Mouse (Mus musculus) neutrophil, adult 5-6 weeks (primary cell): Measurements from ENCODE around the gene Samd4b. TPM values are rescaled to one million over a fixed set of nuclear protein-coding genes. Genes with fewer than 3 reads are reported as not detected.
"Not testable (repeated sequence)": the region's sequence is repeated elsewhere in the genome, so short reads cannot be mapped to it uniquely, and the experiment has no call there.

Source experiments
- ATAC-seq: fragments of 151-379, 151-347 bp; 2 replicates; pipeline ENCODE4 v1.8.0; 2017; ENCODE audit warnings: mild to moderate bottlenecking, moderate TSS enrichment; ENCODE audit not compliant: insufficient number of reproducible peaks, poor library complexity, low FRiP score, severe bottlenecking; ENCODE audit errors: extremely low read depth
- total RNA-seq: library from RNA; stranded (forward); fragments of 200-1000 nt; gene quantifications from 2 replicates; pipeline ENCODE4 v1.2.3, GENCODE M21; 2017

Gene Samd4b
- total RNA-seq, 1 experiment from 2014 or later: 15.2 TPM

DNA sequence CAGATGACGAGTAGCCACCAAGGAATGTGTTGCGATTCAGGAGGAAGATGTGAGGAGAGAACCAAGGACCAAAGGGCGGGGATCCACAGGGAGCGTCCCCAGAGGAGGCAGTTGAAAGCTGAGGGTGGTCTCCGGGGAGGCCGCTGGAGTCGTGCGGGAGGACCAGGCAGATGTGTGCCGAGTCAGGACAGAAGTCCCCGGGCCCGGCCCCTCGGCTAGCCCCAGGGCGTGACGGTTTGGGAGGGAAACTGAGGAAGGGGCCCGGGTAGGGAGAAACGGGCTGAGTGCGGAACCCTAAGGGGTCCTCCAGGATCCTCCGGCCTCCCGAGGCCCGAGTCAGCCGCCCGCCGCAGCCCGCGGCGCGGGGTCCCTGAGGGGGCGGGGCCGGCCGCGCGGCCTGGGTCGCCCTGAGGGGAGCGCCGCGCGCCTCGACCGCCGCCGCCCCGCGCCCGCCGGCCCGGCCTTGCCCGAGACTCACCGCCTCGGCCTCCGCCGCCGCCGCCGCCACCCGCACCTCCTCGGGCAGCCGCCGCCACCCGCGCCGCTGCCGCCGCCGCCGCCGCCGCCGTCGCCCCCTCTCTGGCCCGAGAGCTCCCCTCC, 162.2 kb downstream of the Samd4b start:
- ATAC-seq: no peak

DNA sequence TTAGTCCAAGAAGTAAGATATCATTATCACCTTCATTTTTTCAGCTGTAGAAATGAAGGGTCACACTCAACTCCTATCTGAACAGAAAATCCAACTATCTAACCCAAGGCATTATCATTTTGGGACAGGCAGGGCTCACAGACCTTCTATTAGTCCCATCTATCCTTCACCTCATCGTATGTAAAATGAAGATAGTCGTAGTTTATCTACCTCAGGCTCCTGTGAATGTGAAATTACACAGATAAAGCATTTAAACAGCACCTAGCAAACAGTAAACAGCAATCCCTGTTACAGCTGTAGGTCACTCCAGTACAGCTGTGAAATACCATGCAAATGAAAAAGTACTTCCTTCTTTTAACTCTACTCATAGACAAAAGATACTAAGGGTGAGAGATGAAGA, 165.7 kb downstream of the Samd4b start:
- no peak for ATAC-seq

DNA sequence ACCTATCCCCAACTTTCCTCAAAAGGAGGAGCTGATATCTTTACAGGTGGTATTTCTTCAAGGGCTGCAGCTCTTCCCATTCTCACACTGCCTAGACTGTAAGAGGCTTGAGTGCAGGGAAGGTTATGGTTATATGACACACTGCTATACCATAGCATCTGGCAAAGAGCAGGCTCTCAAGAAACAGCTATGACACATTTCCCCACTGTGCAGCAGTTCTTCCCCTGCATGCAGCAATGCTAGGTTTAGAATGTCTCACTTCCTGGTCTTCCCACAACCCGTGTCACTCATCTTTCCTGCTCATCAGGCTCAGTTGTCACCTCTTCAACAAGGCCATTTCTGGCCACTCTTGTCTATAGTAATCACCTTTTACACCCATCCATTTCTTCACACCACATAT, 167.4 kb downstream of the Samd4b start:
- no peak for ATAC-seq

DNA sequence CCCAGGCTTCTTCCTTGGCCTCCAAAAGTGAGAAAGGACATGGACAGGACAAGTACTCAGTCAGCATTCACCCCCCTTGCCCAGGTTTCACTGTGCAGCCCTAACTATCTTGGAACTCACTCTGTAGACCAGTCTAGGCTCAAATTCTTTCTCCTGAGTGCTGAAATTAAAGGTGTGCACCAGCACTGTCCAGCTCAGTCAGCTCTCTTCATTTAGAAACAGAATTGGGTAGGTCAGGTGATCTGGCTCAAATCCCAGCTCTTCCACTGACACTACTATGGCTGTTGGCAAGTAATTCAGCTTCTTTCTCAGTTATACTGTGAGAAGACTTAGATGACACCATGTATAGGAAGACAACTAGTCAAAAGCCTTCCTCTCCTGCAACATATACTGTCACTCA, 170.2 kb downstream of the Samd4b start:
- no peak for ATAC-seq

DNA sequence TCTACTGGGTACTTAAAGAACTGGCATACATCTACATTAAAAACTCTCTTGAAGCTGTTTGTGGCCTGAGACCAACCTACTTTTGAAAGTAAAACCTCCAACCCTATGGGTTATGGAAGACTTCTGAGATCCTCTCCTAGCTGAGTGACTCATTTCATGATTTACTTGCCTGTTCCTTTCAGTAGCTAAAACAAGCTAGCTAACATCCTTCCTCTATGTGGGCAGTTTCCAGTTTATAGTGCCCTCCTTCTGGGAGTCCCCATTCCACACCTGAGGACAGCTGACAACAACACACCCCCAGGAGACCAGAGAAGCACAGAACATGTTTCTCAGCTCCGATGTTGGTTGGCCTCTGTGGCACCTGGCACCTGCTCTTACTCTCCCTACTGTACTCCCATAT, 174.9 kb downstream of the Samd4b start:
- no peak for ATAC-seq

DNA sequence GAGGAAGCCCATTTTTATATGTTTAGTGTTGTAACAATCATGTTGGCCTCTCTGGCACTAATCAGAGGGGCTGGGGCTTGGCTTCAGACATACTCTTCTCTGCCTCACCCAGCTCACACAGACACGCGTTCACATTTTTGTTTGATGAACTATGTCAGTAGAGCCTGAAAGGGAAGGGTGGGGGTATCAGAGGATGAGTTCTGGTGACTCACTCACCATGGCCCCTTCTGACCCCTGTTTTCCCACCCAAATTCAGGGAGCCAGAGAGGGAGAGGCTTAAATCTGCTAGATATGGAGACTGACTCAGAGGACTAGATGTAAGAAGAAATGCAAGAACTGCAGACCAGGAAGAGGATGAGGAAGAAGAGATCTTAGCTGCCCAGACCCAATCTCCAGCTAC, 178.5 kb downstream of the Samd4b start:
- no peak for ATAC-seq

DNA sequence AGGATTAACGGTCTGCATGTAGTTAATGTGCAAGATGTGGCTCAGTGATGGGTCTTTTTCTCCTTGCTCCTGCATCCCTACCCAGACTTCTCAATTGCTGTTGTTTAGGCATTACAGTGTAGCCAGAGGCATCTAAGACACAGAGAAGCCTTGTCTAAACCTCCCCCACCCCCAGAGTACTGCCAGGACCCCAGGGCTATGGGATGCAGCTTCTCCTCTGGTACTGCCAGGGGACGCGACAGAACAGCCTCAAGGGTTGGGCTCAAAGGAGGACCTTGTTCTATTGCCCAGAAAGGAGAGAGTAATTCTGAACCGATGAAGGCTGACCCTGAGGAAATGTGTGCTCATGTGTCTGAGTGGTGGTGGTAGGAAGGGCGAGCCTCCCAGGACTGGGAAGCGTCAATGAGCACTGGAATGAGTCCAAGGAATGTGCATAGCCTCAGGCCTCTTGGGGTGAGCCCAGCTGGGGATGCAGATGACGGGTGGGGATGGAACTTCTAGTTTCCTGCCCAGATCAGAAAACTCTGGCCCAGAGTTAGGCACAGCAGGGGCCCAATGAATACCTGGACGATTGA, 179.8 kb downstream of the Samd4b start:
- no peak for ATAC-seq

DNA sequence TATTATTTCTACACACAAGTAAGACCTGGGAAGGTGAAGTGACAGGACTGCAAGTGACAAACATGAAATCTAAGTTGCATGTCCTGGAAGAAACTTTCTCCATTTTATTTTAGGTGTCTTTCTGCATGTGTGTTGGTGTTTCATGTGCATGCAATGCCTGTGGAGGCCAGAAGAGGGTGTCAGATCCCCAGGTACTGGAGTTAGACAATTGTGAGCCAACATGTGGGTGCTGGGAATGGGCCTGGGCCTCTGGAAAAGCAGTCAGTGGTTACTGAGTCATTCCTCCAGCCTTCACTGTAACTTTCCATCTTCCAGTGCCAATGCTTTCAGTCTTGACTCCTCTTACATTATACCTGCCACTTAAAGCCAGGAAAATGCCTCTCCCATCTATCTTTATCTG, 180.6 kb downstream of the Samd4b start:
- ATAC-seq: no peak

DNA sequence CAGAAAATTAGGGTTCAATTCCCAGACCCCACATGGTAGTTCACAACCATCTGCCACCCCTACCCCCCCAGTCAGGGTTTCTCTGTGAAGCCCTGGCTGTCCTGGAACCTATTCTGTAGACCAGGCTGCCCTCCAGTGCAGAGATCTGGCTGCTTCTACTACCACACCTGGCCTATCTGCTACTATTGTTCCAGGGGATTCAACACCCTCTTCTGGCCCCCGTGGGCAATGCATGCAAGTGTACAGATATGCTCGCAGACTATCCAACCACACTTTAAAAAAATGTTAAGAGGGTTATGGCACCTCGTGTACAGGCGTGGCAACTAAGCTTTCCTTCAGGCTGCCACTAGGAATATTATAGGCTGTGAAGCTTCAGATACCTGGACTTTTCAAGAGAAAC, 185.1 kb downstream of the Samd4b start:
- ATAC-seq: no peak

DNA sequence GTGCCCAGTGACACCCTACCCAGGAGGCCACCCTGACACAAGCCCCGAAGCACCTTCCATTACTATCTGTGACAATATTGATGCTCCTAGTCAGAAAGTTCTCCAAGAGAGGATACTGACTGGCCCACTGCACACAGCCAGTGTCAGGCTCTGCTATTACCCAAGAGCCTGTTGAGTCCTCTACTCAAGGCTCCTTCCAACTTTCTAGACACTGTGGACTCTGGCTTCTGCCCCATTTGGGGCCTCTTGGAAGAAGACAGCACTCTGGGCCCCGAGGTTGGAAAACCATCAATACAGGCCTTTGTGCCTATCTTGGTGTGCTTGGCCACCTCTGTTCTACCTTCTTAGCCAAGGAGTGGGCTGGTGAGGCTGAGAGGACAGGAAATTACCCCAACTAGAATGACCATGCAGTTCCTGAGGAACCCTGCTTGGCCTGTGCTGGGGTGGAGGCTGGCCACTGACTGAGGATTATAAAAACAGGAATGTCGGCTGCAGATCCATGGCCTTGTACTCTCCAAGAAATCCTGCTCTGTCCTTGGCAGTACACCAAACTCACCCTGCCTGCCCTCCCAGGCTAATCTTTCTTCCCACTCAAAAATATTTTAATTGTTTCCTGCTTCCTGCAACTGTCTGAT, 187.0 kb downstream of the Samd4b start:
- no peak for ATAC-seq

DNA sequence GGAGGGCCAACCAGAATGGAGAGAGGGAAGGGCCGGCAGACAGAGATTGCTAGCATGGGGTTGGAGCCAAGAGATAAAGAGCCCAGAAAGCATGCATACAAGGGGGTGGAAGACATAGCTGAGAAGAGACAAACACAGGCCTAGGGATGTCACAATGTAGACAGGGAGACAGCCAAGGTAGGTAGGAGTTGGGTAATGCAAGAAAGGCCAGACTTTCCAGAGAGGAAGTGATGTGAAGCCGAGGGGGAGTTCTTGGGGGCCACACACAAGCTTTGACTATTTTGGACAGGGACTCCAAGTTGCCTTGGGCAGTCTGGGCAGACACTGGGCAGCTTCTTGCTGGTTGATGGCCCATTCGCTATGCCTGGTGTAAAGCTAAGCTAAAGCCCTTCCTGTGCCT, 196.0 kb downstream of the Samd4b start:
- no peak for ATAC-seq

DNA sequence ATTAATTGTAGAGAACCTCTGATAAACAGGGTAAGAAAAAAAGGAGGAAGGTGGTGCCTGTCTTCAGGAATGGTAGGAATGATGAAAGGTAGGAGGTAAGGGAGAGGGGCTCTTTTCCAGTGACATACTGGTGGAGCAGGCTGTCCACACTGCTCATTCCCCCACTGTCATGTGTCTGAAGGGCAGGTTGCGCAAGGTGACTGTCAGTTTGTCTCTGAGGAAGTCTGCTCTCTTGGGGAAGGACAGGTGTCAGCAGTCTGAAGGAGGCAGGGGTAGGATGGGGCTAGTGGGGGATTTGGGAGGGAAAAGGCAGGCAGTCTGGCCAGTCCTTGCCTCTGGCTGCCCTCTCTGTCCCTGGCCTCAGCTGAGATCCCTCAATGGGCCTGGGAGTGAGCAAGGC, 196.9 kb downstream of the Samd4b start:
- peak; percentile 34; the same call in 1 of the 2 replicates for ATAC-seq

DNA sequence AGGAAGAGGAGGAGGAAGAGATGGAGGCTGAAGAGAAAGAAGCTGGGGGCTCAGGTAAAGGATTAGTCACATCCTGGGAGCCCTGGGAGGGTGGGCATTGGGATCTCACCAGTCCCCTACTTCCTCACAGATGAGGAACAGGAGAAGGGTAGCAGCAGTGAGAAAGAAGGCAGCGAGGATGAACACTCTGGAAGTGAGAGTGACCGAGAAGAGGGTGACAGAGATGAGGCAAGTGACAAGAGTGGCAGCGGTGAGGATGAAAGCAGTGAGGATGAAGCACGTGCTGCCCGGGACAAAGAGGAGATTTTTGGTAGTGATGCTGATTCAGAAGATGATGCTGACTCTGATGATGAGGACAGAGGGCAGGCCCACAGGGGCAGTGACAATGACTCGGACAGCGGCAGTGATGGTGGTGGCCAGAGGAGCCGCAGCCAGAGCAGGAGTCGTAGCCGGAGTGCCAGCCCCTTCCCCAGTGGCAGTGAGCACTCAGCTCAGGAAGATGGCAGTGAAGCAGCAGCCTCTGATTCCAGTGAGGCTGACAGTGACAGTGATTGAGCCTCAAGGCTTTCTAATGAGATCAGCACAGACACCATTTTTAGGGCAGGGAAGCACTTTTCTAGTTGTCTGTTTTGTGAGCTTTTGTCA, 199.1 kb downstream of the Samd4b start:
- no peak for ATAC-seq

DNA sequence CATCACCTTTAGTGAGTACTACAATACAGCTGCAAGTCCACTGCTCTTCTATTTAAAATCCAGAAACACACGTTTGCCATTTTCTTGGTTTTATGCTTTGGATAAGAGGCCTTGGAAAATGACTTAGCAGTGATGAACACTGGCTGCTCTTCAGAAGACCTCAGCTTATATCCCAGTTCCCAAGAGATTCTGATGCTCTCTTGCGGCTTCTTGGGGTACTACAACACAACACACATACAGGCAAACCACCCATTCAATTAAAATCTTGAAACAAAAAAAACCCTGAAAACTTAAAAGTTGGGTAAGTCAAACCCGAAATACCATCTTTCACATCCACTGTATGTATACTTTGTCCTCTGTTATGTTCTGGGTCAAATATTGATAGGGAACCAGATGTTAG, 199.9 kb downstream of the Samd4b start:
- no peak for ATAC-seq

DNA sequence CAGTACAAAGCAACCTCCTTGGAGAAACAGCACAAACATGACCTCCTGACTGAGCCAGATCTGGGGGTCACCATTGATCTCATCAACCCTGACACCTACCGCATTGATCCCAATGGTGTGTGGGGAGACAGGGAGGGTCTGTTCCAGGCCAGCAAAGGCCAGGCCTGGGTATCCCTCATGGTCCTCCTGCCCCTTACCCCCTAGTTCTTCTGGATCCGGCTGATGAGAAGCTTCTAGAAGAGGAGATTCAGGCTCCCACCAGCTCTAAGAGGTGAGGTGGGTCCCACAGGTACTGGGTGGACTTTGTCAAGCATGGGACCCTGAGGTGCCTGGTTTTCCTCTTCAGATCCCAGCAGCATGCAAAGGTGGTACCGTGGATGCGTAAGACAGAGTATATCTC, 202.5 kb downstream of the Samd4b start:
- ATAC-seq: no peak

DNA sequence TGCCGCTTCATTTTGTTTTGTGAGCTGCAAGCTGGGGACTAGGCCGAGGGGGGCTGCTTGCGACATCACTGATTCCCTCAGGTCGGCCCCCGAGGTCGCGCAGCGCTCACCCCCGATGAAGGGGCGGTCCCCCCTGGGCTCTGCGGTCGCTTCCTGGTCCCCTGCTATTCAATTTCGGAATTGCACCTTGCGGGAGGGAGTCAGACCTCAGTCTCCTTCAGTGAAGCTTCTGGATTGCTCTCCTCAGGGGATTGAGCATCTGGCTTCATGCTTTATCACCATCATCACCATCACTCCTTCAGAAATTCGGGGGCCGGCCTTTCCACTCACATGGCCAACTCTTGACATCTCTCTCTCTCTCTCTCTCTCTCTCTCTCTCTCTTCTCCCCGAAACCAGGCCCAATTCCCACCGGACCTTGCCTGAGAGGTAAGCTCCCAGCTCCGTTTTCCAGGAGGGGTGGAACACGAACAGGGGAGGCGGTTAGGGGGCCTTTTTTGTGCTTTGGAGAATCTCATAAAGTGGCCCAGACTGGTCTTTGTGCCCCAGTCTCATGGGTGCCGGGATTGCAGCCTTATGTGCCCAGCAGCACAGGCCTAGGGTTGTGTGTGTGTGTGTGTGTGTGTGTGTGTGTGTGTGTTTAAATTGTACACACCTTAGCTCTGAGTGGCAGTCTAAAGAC, 204.5 kb downstream of the Samd4b start:
- no peak for ATAC-seq

DNA sequence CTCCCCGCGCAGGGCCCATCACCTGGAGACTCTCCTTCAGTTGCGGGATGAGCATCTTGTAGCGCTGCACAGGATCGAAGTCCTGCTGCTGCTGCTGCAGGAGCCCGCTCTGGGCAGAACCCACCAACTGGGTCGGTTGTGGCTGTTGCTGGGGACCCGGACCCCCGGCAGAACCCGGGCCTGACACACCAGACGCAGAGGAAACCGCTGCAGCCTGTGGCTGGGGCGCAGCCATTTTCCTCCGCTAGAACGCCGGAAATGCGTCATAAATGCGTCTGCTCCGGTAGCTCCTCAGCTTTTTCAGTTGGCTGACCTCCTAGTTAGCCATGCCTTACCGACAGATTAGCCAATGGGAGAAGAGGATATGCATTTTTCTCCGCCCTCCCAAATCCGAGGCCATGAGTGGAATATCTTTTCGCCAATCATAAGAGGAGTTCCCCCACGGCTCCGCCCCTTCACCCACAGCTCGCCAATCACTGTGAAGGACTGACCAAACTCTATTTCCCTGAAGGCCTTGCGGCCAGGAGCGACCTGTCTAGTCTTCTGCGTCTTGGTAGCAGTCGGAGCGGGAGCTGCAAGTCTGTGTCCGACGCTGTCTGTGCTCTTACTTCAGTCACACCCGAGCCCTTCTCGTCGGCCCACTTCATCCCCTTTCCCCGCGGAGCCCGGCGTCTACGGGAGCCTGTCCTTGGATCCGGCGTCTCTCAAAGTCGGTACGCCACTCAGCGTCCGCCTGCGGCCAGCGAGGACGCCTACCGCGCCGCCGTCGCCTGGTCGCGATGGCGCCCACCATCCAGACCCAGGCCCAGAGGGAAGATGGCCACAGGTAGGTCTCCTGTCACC, 205.3 kb downstream of the Samd4b start, which contains the start of the genes Med29 and Paf1:
Gene Med29, minus strand, starts transcription at position 280 of the 843 bp plus-strand sequence.
Gene Paf1, plus strand, starts transcription at position 523 of the 843 bp plus-strand sequence.
- peak; percentile 97 for ATAC-seq

DNA sequence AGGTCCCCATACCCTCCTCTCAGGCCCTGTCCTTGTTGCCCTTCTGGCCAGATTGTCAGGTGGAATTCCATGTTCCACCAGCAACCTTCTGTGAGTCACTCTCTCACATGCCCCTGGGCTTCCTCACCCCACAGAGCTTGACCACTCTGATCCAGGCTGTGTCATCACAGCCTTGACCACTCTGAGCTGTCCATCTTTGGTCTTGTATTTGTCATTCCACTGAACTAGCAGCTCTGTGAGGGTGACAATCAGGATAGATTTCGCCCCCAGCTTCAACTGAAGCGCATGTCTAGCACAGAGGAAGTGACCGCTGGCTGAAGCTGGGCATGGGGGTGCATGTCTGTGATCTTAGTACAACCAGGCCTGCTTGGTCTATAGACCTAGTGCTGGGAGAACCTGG, 207.6 kb downstream of the Samd4b start:
- no peak for ATAC-seq

DNA sequence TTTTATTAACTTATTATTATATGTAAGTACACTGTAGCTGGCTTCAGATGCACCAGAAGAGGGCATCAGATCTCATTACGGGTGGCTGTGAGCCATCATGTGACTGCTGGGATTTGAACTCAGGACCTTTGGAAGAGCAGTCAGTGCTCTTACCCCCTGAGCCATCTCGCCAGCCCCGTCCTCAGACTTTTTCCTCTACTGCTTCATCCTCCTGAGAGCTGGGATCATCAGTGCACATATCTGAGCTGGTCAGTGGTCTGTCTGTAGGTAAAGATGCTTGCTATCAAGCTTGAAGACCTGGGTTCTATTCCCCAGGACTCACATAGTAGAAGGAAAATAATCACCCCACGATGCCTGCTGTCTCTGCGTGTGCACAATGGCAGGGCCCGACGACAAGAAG, 210.6 kb downstream of the Samd4b start:
- ATAC-seq: not testable (repeated sequence)
